ENCODE assay signal across 23 mouse cellular contexts in genomic region chr4:133354641-133355040, GRCm38 (mm10). TPM values are rescaled to one million over a fixed set of nuclear protein-coding genes. Genes with fewer than 3 reads are reported as not detected.
DNase-seq lines count a peak whose midpoint lies in the region; TF ChIP-seq lines count a peak whose summit lies in the region.
"Had no signal": no experiment of that assay in that cellular context is flagged by ENCODE, and none has a peak within 500 bp of the region (broad histone marks: within the 10 kb centered on the region; RNA-seq: fewer than 3 reads in every experiment).

No protein-coding gene starts in this region.

- H3K27ac ChIP-seq in ES-Bruce4 (ENCODE audit: insufficient read depth, low read length) = peak overlapping the region; percentile 81; the same call in 1 of the 2 replicates
- H3K27ac ChIP-seq: forebrain, embryonic 10.5 days; forebrain, embryonic 13.5 days; gastrocnemius, adult 2 months; heart, embryonic 15.5 days; hindbrain, embryonic 12.5 days; hindbrain, embryonic 15.5 days had no signal

- intact Hi-C loops in heart, postnatal 36 days (cut with DNase I) = no loop called here

- no peaks in the 10 kb centered on the region for H3K36me3 ChIP-seq in ES-Bruce4 (ENCODE audit: control insufficient read depth, insufficient read depth, low read length, poor library complexity, severe bottlenecking)
- H3K36me3 ChIP-seq: forebrain, embryonic 10.5 days; heart, embryonic 12.5 days; heart, embryonic 15.5 days; hindbrain, embryonic 12.5 days; hindbrain, embryonic 15.5 days had no signal

- H3K9ac ChIP-seq in ES-Bruce4 (ENCODE audit: low read depth, poor library complexity, severe bottlenecking) = no peak overlapping the region
- H3K9ac ChIP-seq: forebrain, embryonic 13.5 days; heart, embryonic 12.5 days; heart, embryonic 15.5 days; hindbrain, embryonic 12.5 days; hindbrain, embryonic 15.5 days had no signal

- DNase-seq in heart, adult 11 months = peak; percentile 60
- DNase-seq in heart, postnatal 36 days = no peak
- DNase-seq in R1 (ENCODE audit: low read depth, low spot score) = peak; percentile 60
- DNase-seq in frontal cortex, postnatal 14 days (ENCODE audit: low spot score in 2 of 2) = no peak
- DNase-seq in urinary bladder, postnatal 14 days (ENCODE audit: low spot score) = no peak
- DNase-seq: adrenal gland, adult 2 months; adrenal gland, postnatal 14 days; cerebellum, adult 11-12 months; cerebellum, adult 8-10 months; cerebellum, postnatal 10 days; cerebellum, postnatal 36 days; gastrocnemius, adult 2 months; gastrocnemius, postnatal 14 days; heart, adult 18-20 months; heart, postnatal 10 days; heart, postnatal 4 days had no signal

- no peak for TF ChIP-seq CTCF in ES-Bruce4 (IDR thresholded peaks at IDR 0.05; ENCODE audit: low read depth, low read length)

- H3K4me1 ChIP-seq in ES-Bruce4 (ENCODE audit: control insufficient read depth, insufficient read depth, low read length) = no peaks in the 10 kb centered on the region
- H3K4me1 ChIP-seq: forebrain, embryonic 10.5 days; forebrain, embryonic 13.5 days; heart, embryonic 12.5 days; heart, embryonic 15.5 days; hindbrain, embryonic 12.5 days; hindbrain, embryonic 15.5 days had no signal

- TF ChIP-seq POLR2A in ES-Bruce4 (IDR thresholded peaks at IDR 0.05; ENCODE audit: insufficient read depth, low read length) = no peak

- H3K27me3 ChIP-seq in ES-Bruce4 (ENCODE audit: control insufficient read depth, insufficient read depth, low read length, poor library complexity, severe bottlenecking) = no peaks in the 10 kb centered on the region
- H3K27me3 ChIP-seq: forebrain, embryonic 13.5 days; heart, embryonic 12.5 days; heart, embryonic 15.5 days; hindbrain, embryonic 12.5 days; hindbrain, embryonic 15.5 days had no signal

- no peaks in the 10 kb centered on the region for H3K9me3 ChIP-seq in ES-Bruce4 (replicated peaks; ENCODE audit: control insufficient read depth, insufficient read depth, low read length, poor library complexity, severe bottlenecking)
- H3K9me3 ChIP-seq: forebrain, embryonic 10.5 days; forebrain, embryonic 13.5 days; heart, embryonic 12.5 days; heart, embryonic 15.5 days; hindbrain, embryonic 12.5 days; hindbrain, embryonic 15.5 days had no signal

- no peak overlapping the region for H3K4me3 ChIP-seq in ES-Bruce4 (ENCODE audit: low read depth, low read length)
- H3K4me3 ChIP-seq: forebrain, embryonic 10.5 days; forebrain, embryonic 13.5 days; gastrocnemius, adult 2 months; heart, embryonic 12.5 days; heart, embryonic 15.5 days; hindbrain, embryonic 12.5 days; hindbrain, embryonic 15.5 days had no signal

- TF ChIP-seq EP300 in ES-Bruce4 (IDR thresholded peaks at IDR 0.05; ENCODE audit: insufficient read depth, low read depth, low read length) = no peak

RNA-seq across cellular contexts. Expression of gene Wdtc1, which starts 1.4 kb away (rescaled TPM):
- total RNA-seq in heart, postnatal 36 days (2021) = 10 to 100 TPM; 82.0 to 88.2 TPM
- 69.2 and 71.5 TPM in 2 replicates for polyA plus RNA-seq in ES-Bruce4 (2011; ENCODE audit: insufficient read depth, insufficient read length, low read depth, missing spikeins)

RNA-seq across cellular contexts. Expression of gene Slc9a1, which starts 14.9 kb away (rescaled TPM):
- 10 to 100 TPM; 17.6 to 18.8 TPM for total RNA-seq in heart, postnatal 36 days (2021)
- polyA plus RNA-seq in ES-Bruce4 (2011; ENCODE audit: insufficient read depth, insufficient read length, low read depth, missing spikeins) = 18.4 and 21.4 TPM in 2 replicates

Comparison
In these comparisons a context has a peak if more than half of its experiments do, and no peak if none do; other contexts are left out.
1. DNase-seq: peak in heart, adult 11 months (single experiment) and R1 (single experiment); none in heart, postnatal 36 days (0 of 2), frontal cortex, postnatal 14 days (0 of 2) and urinary bladder, postnatal 14 days (single experiment).